Mouse (Mus musculus) erythroid progenitor cell, adult 5-6 weeks (primary cell): ENCODE results near the gene Lpar1. TPM values are rescaled to one million over a fixed set of nuclear protein-coding genes. Genes with fewer than 3 reads are reported as not detected.

Source experiments
- total RNA-seq, 2 experiments: library from RNA; stranded (forward) in 1 of 2; stranded (reverse) in 1 of 2; fragments of 150-400 nt in 1 of 2; fragments of 186-747, 209-891 nt in 1 of 2; gene quantifications; 2 replicates each; pipeline versions ENCODE4 v1.2.3 to v1.2.4; 2015 to 2017; ENCODE audit warnings: low replicate concordance in 2 of 2

Gene Lpar1
- total RNA-seq, 2 experiments from 2014 or later = not detected

Other genes starting within 250 kb of the Lpar1 start
- gene Olfr267, start 233.8 kb upstream of the Lpar1 start, total RNA-seq (2015; ENCODE audit: low replicate concordance) = 0.72 TPM in 1 of 2 replicates, not detected in the other
- not detected in 2 replicates for gene Olfr267, start 233.8 kb upstream of the Lpar1 start, total RNA-seq (2017; ENCODE audit: low replicate concordance)